Mouse (Mus musculus) neural tube, embryonic 11.5 days (tissue): ENCODE results near the gene Kcnip1. TPM values are rescaled to one million over a fixed set of nuclear protein-coding genes. Genes with fewer than 3 reads are reported as not detected.

Source experiments
- ATAC-seq: fragments of 200-750 bp; cut with Nextera tagmentation; 2 replicates; pipeline ENCODE4 v1.8.0; 2017; ENCODE audit warnings: moderate number of reproducible peaks, mild to moderate bottlenecking, moderate TSS enrichment, moderate library complexity; ENCODE audit not compliant: insufficient read depth, low FRiP score, low TSS enrichment
- DNase-seq: peaks from one replicate; pipeline ENCODE4 v3.0.0-alpha.2; 2015; ENCODE audit warnings: low spot score
- H3K27ac ChIP-seq: fragments of 300-500 bp; sonication (generic); 2 replicates; pipeline ENCODE4 v1.5.1; 2014; ENCODE audit warnings: low read depth, mild to moderate bottlenecking, low read length
- H3K27me3 ChIP-seq: fragments of 300-500 bp; sonication (generic); 2 replicates; pipeline ENCODE4 v1.6.1; 2014; ENCODE audit warnings: mild to moderate bottlenecking, low read length, mixed read lengths; ENCODE audit not compliant: control insufficient read depth, insufficient read depth
- H3K36me3 ChIP-seq: fragments of 300-500 bp; sonication (generic); 2 replicates; pipeline ENCODE4 v1.6.1; 2014; ENCODE audit warnings: mild to moderate bottlenecking, low read length, moderate library complexity, mixed read lengths; ENCODE audit not compliant: control insufficient read depth, insufficient read depth
- H3K4me1 ChIP-seq: fragments of 300-500 bp; sonication (generic); 2 replicates; pipeline ENCODE4 v1.6.1; 2014; ENCODE audit warnings: low read length, mixed read lengths; ENCODE audit not compliant: control insufficient read depth, insufficient read depth
- H3K4me2 ChIP-seq: fragments of 300-500 bp; sonication (generic); 2 replicates; pipeline ENCODE4 v1.6.1; 2014; ENCODE audit warnings: low read depth, mild to moderate bottlenecking, moderate library complexity
- H3K4me3 ChIP-seq: fragments of 300-500 bp; sonication (generic); 2 replicates; pipeline ENCODE4 v1.5.1; 2014; ENCODE audit warnings: low read depth, low read length
- H3K9ac ChIP-seq: fragments of 300-500 bp; sonication (generic); 2 replicates; pipeline ENCODE4 v1.6.1; 2014; ENCODE audit warnings: mild to moderate bottlenecking, low read length
- H3K9me3 ChIP-seq: fragments of 300-500 bp; sonication (generic); 2 replicates; pipeline ENCODE4 v1.6.1; 2016; ENCODE audit warnings: low read length; ENCODE audit not compliant: control insufficient read depth
- WGBS: fragments of 180-500 bp; shearing (Covaris S2); extraction: QIAGEN DNeasy Blood & Tissue Kit; methylation state at CpG from one replicate; pipeline ENCODE4 v1.1.7; 2014; 5-methylcytosine and 5-hydroxymethylcytosine counted together
- polyA plus RNA-seq: library from polyadenylated mRNA; unstranded; fragments of >200 nt; fragmentation: Nextera tagmentation; extraction: Ambion mirVana; gene quantifications from 2 replicates; pipeline ENCODE4 v1.2.1, GENCODE M21; 2014

Kcnip1 gene
- polyA plus RNA-seq, 1 experiment from 2014 or later = 16.7 TPM

DNA sequence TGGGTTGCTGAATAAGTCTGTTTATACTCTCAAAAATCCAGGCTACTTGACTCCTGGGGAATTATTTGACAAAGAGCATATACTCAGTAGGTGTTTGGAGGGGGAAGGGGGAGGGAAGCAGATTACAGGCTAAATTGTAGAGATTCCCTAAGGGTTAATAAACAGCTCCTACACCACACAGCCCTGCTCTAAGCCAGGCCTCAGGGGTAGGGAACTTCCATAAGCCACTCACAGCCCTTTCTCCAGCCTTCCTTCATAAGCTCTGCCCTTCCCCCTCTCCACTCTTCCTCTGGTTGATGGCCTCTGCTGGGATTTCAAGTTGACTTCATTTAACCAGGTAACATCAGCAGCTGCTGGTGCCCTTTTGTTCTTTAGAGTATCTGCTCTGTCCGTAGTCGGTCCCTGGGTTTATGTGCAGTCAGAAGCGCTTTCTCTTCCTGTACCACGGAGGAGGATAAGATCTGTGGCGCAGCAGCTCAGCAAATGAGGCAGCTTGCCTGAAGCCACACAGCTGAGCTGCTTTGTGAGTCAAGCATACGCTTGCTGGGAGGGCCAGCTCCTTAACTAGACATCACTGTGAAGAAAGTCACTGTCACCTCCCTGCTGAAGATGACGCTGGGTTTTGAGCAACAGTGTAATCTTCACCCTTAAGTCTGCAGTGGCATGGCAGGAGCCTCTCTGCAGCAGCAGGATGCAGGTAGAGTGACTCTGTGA lies 54.2 kb downstream of the Kcnip1 start:
- no peaks in the 10 kb centered on the region for H3K36me3 ChIP-seq
- ATAC-seq = no peak
- 60% methylated on average over 7 of the region's 7 CpGs for WGBS
- H3K27me3 ChIP-seq = no peaks in the 10 kb centered on the region
- no peak overlapping the region for H3K4me3 ChIP-seq
- no peak overlapping the region for H3K4me2 ChIP-seq
- no peaks in the 10 kb centered on the region for H3K4me1 ChIP-seq
- no peaks in the 10 kb centered on the region for H3K9me3 ChIP-seq
- no peak overlapping the region for H3K27ac ChIP-seq
- H3K9ac ChIP-seq = no peak overlapping the region
- no peak for DNase-seq

DNA sequence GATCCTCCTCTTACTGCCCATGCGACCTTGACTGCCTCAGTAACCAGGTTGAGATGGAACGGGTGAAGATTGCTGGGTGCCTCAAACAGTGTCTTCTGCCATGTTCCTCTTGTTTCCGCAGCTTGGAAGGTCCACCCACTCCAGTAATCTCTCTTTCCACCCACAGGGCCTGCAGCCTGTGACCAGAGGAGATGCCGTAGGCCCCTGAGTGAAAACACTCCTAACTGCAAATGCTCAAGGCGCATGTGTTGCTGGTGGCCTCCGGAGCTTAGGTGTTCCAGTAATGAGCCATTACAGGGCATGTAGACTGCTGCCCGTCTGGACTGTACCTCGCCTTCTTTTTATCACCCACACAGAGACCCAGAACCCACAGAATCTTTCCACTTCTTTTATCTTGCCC lies 55.3 kb downstream of the Kcnip1 start:
- H3K4me1 ChIP-seq = no peaks in the 10 kb centered on the region
- no peaks in the 10 kb centered on the region for H3K9me3 ChIP-seq
- H3K4me3 ChIP-seq = no peak overlapping the region
- no peak for ATAC-seq
- H3K27me3 ChIP-seq = no peaks in the 10 kb centered on the region
- no peak overlapping the region for H3K9ac ChIP-seq
- no peak overlapping the region for H3K4me2 ChIP-seq
- no peak overlapping the region for H3K27ac ChIP-seq
- DNase-seq = no peak
- H3K36me3 ChIP-seq = no peaks in the 10 kb centered on the region
- WGBS = 87% methylated on average over 8 of the region's 8 CpGs

DNA sequence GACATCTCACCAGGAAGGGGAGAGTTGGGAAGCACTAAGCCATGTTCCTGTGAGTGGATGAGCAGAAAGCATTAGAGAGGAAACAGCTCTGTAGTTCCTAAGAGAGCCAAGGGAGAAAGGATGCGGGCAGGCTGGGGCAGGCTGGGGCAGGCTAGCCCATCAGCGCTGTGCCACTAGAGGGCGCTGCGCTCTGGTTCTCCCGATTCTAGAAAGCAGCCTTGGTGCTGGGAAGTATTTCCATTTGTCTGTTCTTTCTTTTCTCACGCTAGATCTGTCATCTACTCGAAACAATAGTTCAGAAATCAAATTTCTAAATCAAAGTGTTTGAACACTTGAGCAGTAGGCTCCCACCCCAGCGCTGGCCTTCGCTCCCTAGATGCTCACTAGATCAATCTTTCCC lies 58.7 kb downstream of the Kcnip1 start:
- DNase-seq (no peak), ATAC-seq (no peak)
- no peaks in the 10 kb centered on the region for H3K36me3 ChIP-seq
- no peaks in the 10 kb centered on the region for H3K27me3 ChIP-seq
- no peaks in the 10 kb centered on the region for H3K9me3 ChIP-seq
- WGBS = 62% methylated on average over 9 of the region's 9 CpGs
- no peaks in the 10 kb centered on the region for H3K4me1 ChIP-seq
- H3K4me2 ChIP-seq = no peak overlapping the region
- H3K4me3 ChIP-seq = no peak overlapping the region
- no peak overlapping the region for H3K27ac ChIP-seq
- no peak overlapping the region for H3K9ac ChIP-seq

DNA sequence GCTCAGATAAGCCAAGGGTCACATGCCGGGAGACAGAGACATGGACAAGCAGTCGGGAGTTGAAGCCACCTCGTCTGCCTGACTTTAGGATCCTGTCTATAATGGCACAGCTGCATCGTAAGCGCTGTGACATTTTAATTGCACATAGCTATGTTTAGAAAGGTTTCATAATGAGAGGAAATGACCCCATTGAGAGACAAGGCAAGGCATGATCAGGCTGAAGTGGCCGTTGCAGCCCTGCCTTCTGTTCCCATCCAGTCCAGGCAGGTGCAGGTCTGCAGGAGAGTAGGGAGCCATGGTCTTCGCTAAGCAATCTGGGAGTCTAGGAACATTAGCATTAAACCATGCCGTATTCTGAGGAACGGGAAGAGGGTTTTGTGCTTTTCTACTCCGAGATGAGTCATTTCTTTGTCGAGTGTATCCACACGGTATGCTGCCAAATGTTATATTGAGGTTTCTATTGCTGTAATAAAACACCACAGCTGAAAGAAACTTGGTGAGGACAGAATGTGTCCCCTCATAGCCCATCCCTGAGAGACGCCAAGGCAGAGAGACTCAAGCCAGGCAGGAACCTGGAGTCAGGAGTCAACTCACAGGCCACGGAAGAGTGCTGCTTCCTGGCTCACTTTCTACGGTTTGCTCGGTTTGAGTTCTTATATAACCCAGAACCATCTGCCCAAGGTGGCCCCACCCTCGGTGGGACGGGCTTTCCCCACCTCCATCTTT lies 60.4 kb downstream of the Kcnip1 start:
- Histone ChIP-seq H3K36me3 (no peaks in the 10 kb centered on the region), H3K4me2 (no peak overlapping the region), H3K9me3 (no peaks in the 10 kb centered on the region), H3K27me3 (no peaks in the 10 kb centered on the region), H3K27ac (no peak overlapping the region), H3K4me1 (no peaks in the 10 kb centered on the region), H3K4me3 (no peak overlapping the region), H3K9ac (no peak overlapping the region)
- DNase-seq = no peak
- ATAC-seq = no peak
- WGBS = 54% methylated on average over 18 of the region's 18 CpGs

DNA sequence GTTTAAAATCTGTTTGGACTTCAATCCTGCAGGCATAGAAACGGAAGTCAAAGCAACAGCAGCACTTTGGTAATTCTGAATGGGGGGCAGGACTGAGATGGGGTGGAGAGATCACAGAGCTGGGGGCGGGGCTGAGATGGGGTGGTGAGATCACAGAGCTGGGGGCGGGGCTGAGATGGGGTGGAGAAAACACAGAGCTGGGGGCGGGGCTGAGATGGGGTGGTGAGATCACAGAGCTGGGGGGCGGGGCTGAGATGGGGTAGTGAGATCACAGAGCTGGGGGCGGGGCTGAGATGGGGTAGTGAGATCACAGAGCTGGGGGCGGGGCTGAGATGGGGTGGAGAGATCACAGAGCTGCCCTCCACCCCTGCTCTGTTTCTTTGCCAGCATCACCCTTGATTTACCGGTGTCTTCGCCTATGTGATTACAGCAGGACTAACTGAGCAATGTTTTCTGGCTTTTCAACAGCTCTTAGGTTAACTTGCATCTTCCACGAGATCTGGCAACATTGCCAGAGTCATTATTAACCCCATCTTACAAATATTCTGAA lies 61.0 kb downstream of the Kcnip1 start:
- ATAC-seq (peak; percentile 56; the same call in 1 of the 2 replicates), DNase-seq (peak; percentile 65)
- Histone ChIP-seq H3K9me3 (no peaks in the 10 kb centered on the region), H3K36me3 (no peaks in the 10 kb centered on the region), H3K9ac (no peak overlapping the region), H3K4me2 (no peak overlapping the region), H3K27ac (no peak overlapping the region), H3K4me1 (no peaks in the 10 kb centered on the region), H3K4me3 (no peak overlapping the region), H3K27me3 (no peaks in the 10 kb centered on the region)
- WGBS = 10% methylated on average over 7 of the region's 10 CpGs

DNA sequence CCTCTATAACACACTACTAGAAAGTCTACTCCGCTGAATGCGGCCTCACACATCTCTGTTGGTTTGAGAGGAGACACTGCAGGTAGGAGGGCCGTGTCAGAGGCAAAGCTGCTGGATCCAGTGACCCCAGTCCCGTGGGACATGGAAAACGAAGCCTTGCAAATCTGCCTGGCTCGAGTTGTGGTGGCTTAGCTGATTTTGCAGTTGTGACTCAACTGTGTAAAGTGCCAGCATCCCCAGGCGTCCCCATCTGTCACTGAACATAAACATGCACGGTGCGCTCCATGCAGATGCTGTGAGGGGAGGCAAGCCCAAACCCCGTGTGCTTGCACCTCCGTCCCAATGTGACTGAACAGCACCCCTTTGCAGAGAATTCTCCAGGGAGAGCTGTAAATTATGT lies 63.5 kb downstream of the Kcnip1 start:
- DNase-seq = no peak
- ATAC-seq = no peak
- Histone ChIP-seq H3K36me3 (no peaks in the 10 kb centered on the region), H3K9me3 (no peaks in the 10 kb centered on the region), H3K4me2 (no peak overlapping the region), H3K9ac (no peak overlapping the region), H3K4me1 (no peaks in the 10 kb centered on the region), H3K27me3 (no peaks in the 10 kb centered on the region), H3K27ac (no peak overlapping the region), H3K4me3 (no peak overlapping the region)
- WGBS = 50% methylated on average over 11 of the region's 11 CpGs

DNA sequence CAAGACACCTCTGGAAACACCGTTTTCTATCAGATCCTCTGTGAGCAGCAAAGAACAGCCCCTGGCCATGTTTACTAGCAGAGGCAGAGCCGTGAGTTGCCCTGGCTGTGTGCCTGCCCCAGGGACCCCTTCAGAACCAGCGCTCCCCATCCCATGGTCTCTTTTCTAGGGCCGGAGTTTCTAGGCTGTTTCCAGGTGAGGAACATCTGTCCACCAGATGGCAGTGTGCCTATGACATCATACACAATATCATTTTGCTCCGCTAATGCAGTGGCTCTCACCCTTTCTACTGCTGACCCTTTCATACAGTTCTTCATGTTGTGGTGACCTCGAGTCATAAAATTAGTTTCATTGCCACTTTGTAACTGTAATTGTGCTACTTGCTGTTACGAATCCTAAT lies 64.3 kb downstream of the Kcnip1 start:
- no peak overlapping the region for H3K9ac ChIP-seq
- H3K4me1 ChIP-seq = no peaks in the 10 kb centered on the region
- no peak overlapping the region for H3K27ac ChIP-seq
- ATAC-seq = no peak
- H3K4me2 ChIP-seq = no peak overlapping the region
- H3K4me3 ChIP-seq = no peak overlapping the region
- H3K9me3 ChIP-seq = no peaks in the 10 kb centered on the region
- peak; percentile 54 for DNase-seq
- H3K27me3 ChIP-seq = no peaks in the 10 kb centered on the region
- no peaks in the 10 kb centered on the region for H3K36me3 ChIP-seq
- WGBS = 32% methylated on average over 7 of the region's 7 CpGs

DNA sequence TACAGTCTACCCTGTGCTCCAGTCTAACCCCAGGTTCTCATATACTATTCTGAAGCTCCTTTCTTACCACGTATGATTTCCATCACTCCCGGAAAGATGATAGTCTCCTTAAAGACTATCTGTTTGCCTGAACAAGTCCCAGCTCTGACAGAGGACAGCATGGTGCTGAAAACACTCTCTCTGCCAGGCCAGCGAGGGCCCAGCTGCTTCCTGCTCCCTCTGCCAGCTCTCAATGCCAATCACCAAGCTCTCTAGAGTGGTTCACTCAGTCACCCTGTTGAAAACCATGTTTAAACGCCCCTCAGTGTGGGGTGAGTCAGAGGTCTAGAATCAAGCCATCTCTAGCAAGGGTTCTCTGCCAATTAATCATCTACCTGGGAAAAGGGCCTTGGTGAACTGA lies 65.1 kb downstream of the Kcnip1 start:
- ATAC-seq (no peak), DNase-seq (no peak)
- no peaks in the 10 kb centered on the region for H3K4me1 ChIP-seq
- H3K27me3 ChIP-seq = no peaks in the 10 kb centered on the region
- H3K9me3 ChIP-seq = no peaks in the 10 kb centered on the region
- WGBS = 82% methylated on average over 4 of the region's 4 CpGs
- H3K36me3 ChIP-seq = no peaks in the 10 kb centered on the region
- no peak overlapping the region for H3K9ac ChIP-seq
- no peak overlapping the region for H3K4me3 ChIP-seq
- H3K27ac ChIP-seq = no peak overlapping the region
- H3K4me2 ChIP-seq = no peak overlapping the region

DNA sequence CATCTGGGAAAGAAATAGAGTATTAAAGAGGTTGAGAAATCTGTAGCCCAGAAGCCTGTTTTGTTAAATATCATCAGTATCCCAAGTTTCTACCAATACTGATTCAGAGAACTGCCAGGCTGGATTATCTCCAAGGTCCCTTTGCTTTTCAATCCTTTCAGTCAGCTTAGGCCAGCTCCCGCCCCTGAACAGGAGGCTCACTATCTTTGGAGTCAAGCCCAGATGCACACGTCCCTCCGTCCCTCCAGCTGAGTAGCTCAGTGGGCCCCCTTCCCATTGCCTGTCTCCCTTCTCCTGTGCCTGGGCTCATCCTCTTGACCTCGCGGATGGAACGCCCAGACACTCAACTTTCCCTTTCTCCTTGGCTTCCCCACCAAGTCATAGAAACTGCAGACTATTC lies 65.6 kb downstream of the Kcnip1 start:
- Histone ChIP-seq H3K27ac (no peak overlapping the region), H3K4me2 (no peak overlapping the region), H3K4me3 (no peak overlapping the region), H3K4me1 (no peaks in the 10 kb centered on the region), H3K9me3 (no peaks in the 10 kb centered on the region), H3K9ac (no peak overlapping the region), H3K36me3 (no peaks in the 10 kb centered on the region), H3K27me3 (no peaks in the 10 kb centered on the region)
- no peak for DNase-seq
- no peak for ATAC-seq
- WGBS = 73% methylated on average over 6 of the region's 6 CpGs
